Mouse (Mus musculus) MEL (cell line): ENCODE data around the gene Mab21l1. TPM values are rescaled to one million over a fixed set of nuclear protein-coding genes. Genes with fewer than 3 reads are reported as not detected.

Source experiments
- DNase-seq: peaks from one replicate; pipeline ENCODE4 v3.0.0; 2011; ENCODE audit warnings: low read depth, low spot score
- H3K27ac ChIP-seq: 2 replicates; pipeline ENCODE4 v1.5.1; 2012; ENCODE audit warnings: low read depth, mild to moderate bottlenecking, control low read depth, low read length, moderate library complexity; ENCODE audit not compliant: control insufficient read depth
- H3K27me3 ChIP-seq, 2 experiments: fragments of 150-350 bp in 1 of 2; sonication (generic) in 1 of 2; 2 replicates each; pipeline ENCODE4 v1.6.1; 2012; ENCODE audit warnings: low read length in 2 of 2, mild to moderate bottlenecking in 2 of 2, improper control_type of control experiment in 1 of 2, moderate library complexity in 1 of 2; ENCODE audit not compliant: insufficient read depth in 2 of 2, control insufficient read depth in 1 of 2
- H3K36me3 ChIP-seq, 2 experiments: 2 replicates each; pipeline ENCODE4 v1.6.1; 2012 to 2014; ENCODE audit warnings: low read length in 2 of 2, improper control_type of control experiment in 1 of 2, inconsistent platforms in 1 of 2, mild to moderate bottlenecking in 1 of 2; ENCODE audit not compliant: insufficient read depth in 2 of 2, control insufficient read depth in 1 of 2
- H3K4me1 ChIP-seq, 2 experiments: fragments of 150-350 bp in 1 of 2; sonication (generic) in 1 of 2; 2 replicates each; pipeline ENCODE4 v1.6.1; 2012; ENCODE audit warnings: low read length in 2 of 2, improper control_type of control experiment in 1 of 2, mild to moderate bottlenecking in 1 of 2; ENCODE audit not compliant: insufficient read depth in 2 of 2, control insufficient read depth in 1 of 2
- H3K4me3 ChIP-seq, 2 experiments: fragments of 150-350 bp in 1 of 2; sonication (generic) in 1 of 2; 2 replicates each; pipeline ENCODE4 v1.5.1; 2012; ENCODE audit warnings: low read depth in 2 of 2, low read length in 2 of 2, mild to moderate bottlenecking in 2 of 2, moderate library complexity in 2 of 2, control low read depth in 1 of 2, improper control_type of control experiment in 1 of 2; ENCODE audit not compliant: control insufficient read depth in 1 of 2, insufficient read depth in 1 of 2
- H3K79me2 ChIP-seq: 2 replicates; pipeline ENCODE4 v1.6.1; 2012; ENCODE audit warnings: mild to moderate bottlenecking, low read length, moderate library complexity; ENCODE audit not compliant: control insufficient read depth, poor library complexity, insufficient read depth
- H3K9ac ChIP-seq: 2 replicates; pipeline ENCODE4 v1.6.1; 2012; ENCODE audit warnings: low read depth, mild to moderate bottlenecking, control low read depth, low read length, moderate library complexity; ENCODE audit not compliant: control insufficient read depth, poor library complexity, severe bottlenecking
- H3K9me3 ChIP-seq: fragments of 150-350 bp; sonication (generic); replicated peaks from 2 replicates; pipeline ENCODE4 v1.6.1; 2012; ENCODE audit warnings: mild to moderate bottlenecking, low read length, improper control_type of control experiment, moderate library complexity; ENCODE audit not compliant: insufficient read depth
- BHLHE40 ChIP-seq: IDR thresholded peaks from 2 replicates; pipeline ENCODE4 v1.6.1; 2012; ENCODE audit warnings: low read depth, mild to moderate bottlenecking, inconsistent platforms, low read length, improper control_type of control experiment, borderline replicate concordance
- CHD2 ChIP-seq: IDR thresholded peaks from 2 replicates; pipeline ENCODE4 v1.6.1; 2011; ENCODE audit warnings: low read length, improper control_type of control experiment
- CTCF ChIP-seq, 3 experiments: IDR thresholded peaks in 2 of 3; conservative IDR thresholded peaks in 1 of 3; 2 replicates each; pipeline ENCODE4 v1.5.1; 2011 to 2012; ENCODE audit warnings: low read length in 3 of 3, low read depth in 2 of 3, mild to moderate bottlenecking in 2 of 3, improper control_type of control experiment in 1 of 3, inconsistent platforms in 1 of 3, mixed read lengths in 1 of 3, moderate library complexity in 1 of 3; ENCODE audit not compliant: control insufficient read depth in 1 of 3, insufficient read depth in 1 of 3, poor library complexity in 1 of 3, severe bottlenecking in 1 of 3
- ELF1 ChIP-seq: IDR thresholded peaks from 2 replicates; pipeline ENCODE4 v1.6.1; 2014; ENCODE audit warnings: low read depth, mild to moderate bottlenecking, inconsistent platforms, low read length, improper control_type of control experiment, moderate library complexity
- HCFC1 ChIP-seq: IDR thresholded peaks from 2 replicates; pipeline ENCODE4 v1.6.1; 2012; ENCODE audit warnings: low read depth, mild to moderate bottlenecking, inconsistent platforms, low read length, improper control_type of control experiment, moderate library complexity
- JUND ChIP-seq: IDR thresholded peaks from 2 replicates; pipeline ENCODE4 v1.6.1; 2011; ENCODE audit warnings: low read depth, mild to moderate bottlenecking, improper control_type of control experiment, low read length
- KAT2A ChIP-seq: conservative IDR thresholded peaks from 2 replicates; pipeline ENCODE4 v1.6.1; 2012; ENCODE audit warnings: low read depth, low read length, improper control_type of control experiment, inconsistent platforms
- MAX ChIP-seq: IDR thresholded peaks from 2 replicates; pipeline ENCODE4 v1.6.1; 2011; ENCODE audit warnings: low read length, improper control_type of control experiment
- MEF2A ChIP-seq: IDR thresholded peaks from 2 replicates; pipeline ENCODE4 v1.6.1; 2014; ENCODE audit warnings: low read depth, mild to moderate bottlenecking, inconsistent platforms, low read length, improper control_type of control experiment; ENCODE audit not compliant: poor library complexity, insufficient replicate concordance, severe bottlenecking; ENCODE audit errors: extremely low read depth
- NELFE ChIP-seq: IDR thresholded peaks from 2 replicates; pipeline ENCODE4 v1.6.1; 2011; ENCODE audit warnings: low read depth, low read length, improper control_type of control experiment
- NRF1 ChIP-seq: IDR thresholded peaks from 2 replicates; pipeline ENCODE4 v1.6.1; 2014; ENCODE audit warnings: low read depth, mild to moderate bottlenecking, inconsistent platforms, low read length, improper control_type of control experiment, moderate library complexity; ENCODE audit not compliant: poor library complexity, insufficient read depth, severe bottlenecking
- POLR2A ChIP-seq, 2 experiments: IDR thresholded peaks; 2 replicates each; pipeline ENCODE4 v1.6.1; 2011 to 2012; ENCODE audit warnings: low read length in 2 of 2, mild to moderate bottlenecking in 2 of 2, control low read depth in 1 of 2, improper control_type of control experiment in 1 of 2, low read depth in 1 of 2, moderate library complexity in 1 of 2; ENCODE audit not compliant: control insufficient read depth in 1 of 2, insufficient read depth in 1 of 2, poor library complexity in 1 of 2
- POLR2AphosphoS2 ChIP-seq: IDR thresholded peaks from 2 replicates; pipeline ENCODE4 v1.6.1; 2011; ENCODE audit warnings: low read length, improper control_type of control experiment
- RAD21 ChIP-seq: IDR thresholded peaks from 2 replicates; pipeline ENCODE4 v1.6.1; 2011; ENCODE audit warnings: mild to moderate bottlenecking, low read depth, low read length, improper control_type of control experiment
- RCOR1 ChIP-seq: IDR thresholded peaks from 2 replicates; pipeline ENCODE4 v1.6.1; 2012; ENCODE audit warnings: low read depth, mild to moderate bottlenecking, inconsistent platforms, low read length, improper control_type of control experiment
- SIN3A ChIP-seq: IDR thresholded peaks from 2 replicates; pipeline ENCODE4 v1.6.1; 2012; ENCODE audit warnings: low read length, improper control_type of control experiment, inconsistent platforms
- SMC3 ChIP-seq: IDR thresholded peaks from 2 replicates; pipeline ENCODE4 v1.6.1; 2011; ENCODE audit warnings: low read depth, low read length, improper control_type of control experiment
- TBP ChIP-seq: IDR thresholded peaks from 2 replicates; pipeline ENCODE4 v1.8.0; 2011; ENCODE audit warnings: low read depth, low read length, improper control_type of control experiment
- UBTF ChIP-seq: IDR thresholded peaks from 2 replicates; pipeline ENCODE4 v1.6.1; 2012; ENCODE audit warnings: low read depth, mild to moderate bottlenecking, inconsistent platforms, low read length, improper control_type of control experiment, moderate library complexity, borderline replicate concordance; ENCODE audit not compliant: insufficient read depth
- USF1 ChIP-seq: IDR thresholded peaks from 2 replicates; pipeline ENCODE4 v1.6.1; 2014; ENCODE audit warnings: low read depth, mild to moderate bottlenecking, inconsistent platforms, low read length, improper control_type of control experiment, moderate library complexity
- ZMIZ1 ChIP-seq: IDR thresholded peaks from 2 replicates; pipeline ENCODE4 v1.6.1; 2012; ENCODE audit warnings: low read depth, mild to moderate bottlenecking, inconsistent platforms, low read length, improper control_type of control experiment, moderate library complexity
- polyA plus RNA-seq, 2 experiments: library from polyadenylated mRNA; stranded (reverse) in 1 of 2; unstranded in 1 of 2; fragments of >175 nt in 1 of 2; fragments of >200 nt in 1 of 2; gene quantifications; 2 replicates each; pipeline versions ENCODE4 v1.2.1 to v1.2.4; 2012; ENCODE audit warnings: low replicate concordance in 2 of 2, low read depth in 1 of 2; ENCODE audit not compliant: insufficient read length in 2 of 2, insufficient read depth in 1 of 2, missing spikeins in 1 of 2
- total RNA-seq: library from RNA; depleted of rRNA; stranded (reverse); fragments of 300-350 nt; gene quantifications from 2 replicates; pipeline ENCODE4 v1.2.3, GENCODE M21; 2012

Gene Mab21l1
- total and polyA plus RNA-seq, 3 experiments: not detected

DNA sequence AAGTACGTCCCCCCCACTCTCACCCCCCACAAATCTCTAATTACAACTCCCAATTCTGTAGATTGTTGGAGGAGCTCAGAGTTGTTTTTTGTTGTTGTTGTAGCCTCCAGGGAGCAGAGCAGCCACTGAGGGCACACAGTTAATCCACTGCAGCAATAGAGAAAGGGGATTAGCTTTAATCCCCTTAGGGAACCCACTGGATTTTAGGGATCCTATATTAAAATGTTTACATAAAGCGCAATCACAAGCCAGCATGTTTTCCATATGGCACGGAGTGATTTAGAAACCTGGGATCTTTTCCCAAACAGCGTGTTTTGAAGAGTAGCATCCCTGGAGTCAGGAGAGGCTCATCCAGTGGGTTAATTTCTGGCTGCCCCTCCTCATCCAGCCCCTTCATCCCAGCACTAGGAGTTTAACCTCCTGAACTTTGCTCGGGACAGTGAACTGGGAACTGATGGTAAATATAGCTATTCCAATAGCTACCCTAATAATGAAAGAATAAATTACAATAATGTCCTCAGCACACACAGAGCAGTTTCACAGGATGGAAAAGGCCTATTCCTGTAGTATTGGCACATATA lies 6.4 kb downstream of the Mab21l1 start:
- H3K79me2 ChIP-seq: no peaks in the 10 kb centered on the region

DNA sequence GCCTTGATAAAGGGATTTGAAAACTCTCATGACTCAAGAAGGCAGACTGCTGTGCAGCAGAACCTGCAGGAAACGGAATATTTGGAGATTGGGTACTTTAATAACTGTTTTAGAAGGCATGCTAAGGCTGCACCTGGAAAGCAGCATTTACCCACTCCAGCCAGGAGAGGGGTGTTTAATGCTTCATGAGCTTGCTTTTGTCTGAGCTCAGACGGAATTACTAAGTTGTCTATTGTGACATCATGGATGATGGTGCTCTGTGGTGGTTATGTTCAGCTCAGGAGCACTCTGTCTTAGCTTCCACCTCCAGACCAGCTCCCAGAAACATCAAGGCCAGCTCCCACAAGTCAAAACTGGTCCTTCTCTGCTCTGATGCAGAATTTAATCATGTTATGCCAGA lies 7.5 kb downstream of the Mab21l1 start:
- no peak overlapping the region for H3K4me3 ChIP-seq

More for the DNA sequence above, 6.4 kb downstream of the Mab21l1 start:
- Histone ChIP-seq H3K4me1 (no peaks in the 10 kb centered on the region), H3K9ac (no peak overlapping the region), H3K27ac (no peak overlapping the region), H3K9me3 (no peaks in the 10 kb centered on the region), H3K36me3 (no peaks in the 10 kb centered on the region), H3K27me3 (no peaks in the 10 kb centered on the region), H3K4me3 (no peak overlapping the region)
- TF ChIP-seq MAX: no peak
- no peak for TF ChIP-seq POLR2AphosphoS2
- TF ChIP-seq MEF2A: no peak
- TF ChIP-seq NELFE: no peak
- TF ChIP-seq POLR2A (IDR thresholded peaks at IDR 0.05; ENCODE audit: control insufficient read depth in 1 of 2, insufficient read depth in 1 of 2, low read depth in 1 of 2, low read length in 2 of 2, poor library complexity in 1 of 2): no peak
- no peak for TF ChIP-seq USF1
- no peak for TF ChIP-seq BHLHE40
- TF ChIP-seq ZMIZ1: no peak
- TF ChIP-seq SIN3A: no peak
- TF ChIP-seq RAD21: no peak
- TF ChIP-seq TBP: no peak
- no peak for TF ChIP-seq CHD2
- no peak for TF ChIP-seq HCFC1
- TF ChIP-seq CTCF (IDR thresholded peaks at IDR 0.05 in 2 of 3, conservative IDR thresholded peaks at IDR 0.05 in 1 of 3; ENCODE audit: control insufficient read depth in 1 of 3, insufficient read depth in 1 of 3, low read depth in 2 of 3, low read length in 3 of 3, poor library complexity in 1 of 3, severe bottlenecking in 1 of 3): no peak
- TF ChIP-seq RCOR1: no peak
- no peak for TF ChIP-seq JUND
- DNase-seq: no peak

More for the DNA sequence above, 7.5 kb downstream of the Mab21l1 start:
- H3K9ac ChIP-seq: no peak overlapping the region
- H3K9me3 ChIP-seq: no peaks in the 10 kb centered on the region
- H3K4me1 ChIP-seq: no peaks in the 10 kb centered on the region
- H3K27ac ChIP-seq: no peak overlapping the region
- H3K36me3 ChIP-seq: no peaks in the 10 kb centered on the region
- H3K79me2 ChIP-seq: no peaks in the 10 kb centered on the region
- TF ChIP-seq UBTF (no peak), MAX (no peak), ZMIZ1 (no peak), NRF1 (no peak), ELF1 (no peak), JUND (no peak), KAT2A (no peak), BHLHE40 (no peak), SMC3 (0 out of 2 replicates have a peak, but pooled peaks have one; percentile 3)
- H3K27me3 ChIP-seq: no peaks in the 10 kb centered on the region
- no peak for DNase-seq
